Comparison of ENCODE assay signal across 29 mouse cellular contexts in genomic region chr17:45459062-45459461, GRCm38 (mm10). TPM values are rescaled to one million over a fixed set of nuclear protein-coding genes. Genes with fewer than 3 reads are reported as not detected.
"Had no signal": no experiment of that assay in that cellular context is flagged by ENCODE, and none has a peak within 500 bp of the region (broad histone marks: within the 10 kb centered on the region; RNA-seq: fewer than 3 reads in every experiment).

No protein-coding gene starts in this region.

- H3K9ac ChIP-seq: heart, embryonic 13.5 days; heart, embryonic 15.5 days; hindbrain, embryonic 13.5 days; hindbrain, embryonic 15.5 days; kidney, embryonic 15.5 days; limb, embryonic 13.5 days; limb, embryonic 15.5 days; liver, embryonic 12.5 days; liver, embryonic 14.5 days had no signal

- H3K9me3 ChIP-seq: heart, embryonic 13.5 days; heart, embryonic 15.5 days; hindbrain, embryonic 13.5 days; hindbrain, embryonic 15.5 days; kidney, embryonic 15.5 days; limb, embryonic 13.5 days; limb, embryonic 15.5 days; liver, embryonic 12.5 days had no signal

- H3K4me3 ChIP-seq: heart, adult 2 months; heart, embryonic 13.5 days; heart, embryonic 15.5 days; hindbrain, embryonic 13.5 days; hindbrain, embryonic 15.5 days; kidney, embryonic 15.5 days; layer of hippocampus, adult 2 months; limb, embryonic 13.5 days; limb, embryonic 15.5 days; liver, embryonic 12.5 days had no signal

- DNase-seq: gastrocnemius, postnatal 14 days; gastrocnemius, postnatal 36 days; heart, adult 11 months; heart, adult 2 months; heart, postnatal 14 days; heart, postnatal 36 days; kidney, adult 11 months; kidney, adult 2 months; kidney, adult 9 months; kidney, postnatal 14 days; kidney, postnatal 36 days; layer of hippocampus, postnatal 36 days; left cerebral cortex, postnatal 4 days had no signal

- H3K27ac ChIP-seq: heart, adult 2 months; heart, embryonic 13.5 days; heart, embryonic 15.5 days; hindbrain, embryonic 13.5 days; hindbrain, embryonic 15.5 days; hindbrain, postnatal 0 days; kidney, embryonic 15.5 days; kidney, postnatal 0 days; layer of hippocampus, adult 2 months; limb, embryonic 13.5 days; limb, embryonic 15.5 days; liver, embryonic 12.5 days; liver, embryonic 14.5 days had no signal

- H3K27me3 ChIP-seq: heart, embryonic 13.5 days; heart, embryonic 15.5 days; hindbrain, embryonic 13.5 days; hindbrain, embryonic 15.5 days; kidney, embryonic 15.5 days; limb, embryonic 13.5 days; limb, embryonic 15.5 days; liver, embryonic 12.5 days had no signal

- H3K36me3 ChIP-seq: heart, embryonic 13.5 days; heart, embryonic 15.5 days; hindbrain, embryonic 13.5 days; hindbrain, embryonic 15.5 days; kidney, embryonic 15.5 days; limb, embryonic 15.5 days; liver, embryonic 12.5 days had no signal

- H3K4me1 ChIP-seq: heart, embryonic 13.5 days; heart, embryonic 15.5 days; kidney, embryonic 15.5 days; limb, embryonic 15.5 days; liver, embryonic 12.5 days had no signal

RNA-seq across cellular contexts. Expression of gene Spats1, which starts 16.2 kb away (rescaled TPM):
- total RNA-seq: gastrocnemius, adult 18-20 months; gastrocnemius, adult 8-10 months; gastrocnemius, postnatal 36 days; hematopoietic stem cell, adult 5-6 weeks; liver, adult 2 months had no signal
- polyA plus RNA-seq: heart, adult 2 months; liver, adult 2 months had no signal
